8 mouse cellular contexts compared by ENCODE assay signal in genomic region chr7:30347828-30348227, GRCm38 (mm10). TPM values are rescaled to one million over a fixed set of nuclear protein-coding genes. Genes with fewer than 3 reads are reported as not detected.
DNase-seq lines count a peak whose midpoint lies in the region; ATAC-seq and TF ChIP-seq lines count a peak whose summit lies in the region.

No protein-coding gene starts in this region.

- no peaks in the 10 kb centered on the region for H3K36me3 ChIP-seq in ES-Bruce4 (ENCODE audit: control insufficient read depth, insufficient read depth, low read length, poor library complexity, severe bottlenecking)
- H3K36me3 ChIP-seq in embryonic facial prominence, embryonic 10.5 days (replicated peaks), result no peaks in the 10 kb centered on the region

- no peak overlapping the region for H3K27ac ChIP-seq in ES-Bruce4 (ENCODE audit: insufficient read depth, low read length)
- no peak overlapping the region for H3K27ac ChIP-seq in embryonic facial prominence, embryonic 10.5 days (replicated peaks)

- ATAC-seq in hematopoietic stem cell, adult 5-6 weeks (replicated peaks in 1 of 2; ENCODE audit: insufficient read depth in 1 of 2, low FRiP score in 2 of 2, low TSS enrichment in 1 of 2, low read depth in 1 of 2, poor library complexity in 2 of 2, severe bottlenecking in 2 of 2), result peak; percentile 60 to 72
- ATAC-seq in erythroid progenitor cell, adult 5-6 weeks (replicated peaks; ENCODE audit: low FRiP score, poor library complexity, severe bottlenecking), result no peak

- no peak for TF ChIP-seq EP300 in ES-Bruce4 (IDR thresholded peaks at IDR 0.05; ENCODE audit: insufficient read depth, low read depth, low read length)

- H3K4me1 ChIP-seq in ES-Bruce4 (ENCODE audit: control insufficient read depth, insufficient read depth, low read length), result no peaks in the 10 kb centered on the region
- peaks cover 11% of the 10 kb centered on the region for H3K4me1 ChIP-seq in embryonic facial prominence, embryonic 10.5 days

- DNase-seq in adrenal gland, postnatal 14 days, result peak; percentile 83
- peak; percentile 78 for DNase-seq in embryonic facial prominence, embryonic 10.5 days (ENCODE audit: low spot score)
- DNase-seq in layer of hippocampus, adult 9-11 months, result peak; percentile 83
- DNase-seq in lung, postnatal 14 days, result peak; percentile 59
- peak; percentile 81 to 86 for DNase-seq in right cerebral cortex, adult 2 months (ENCODE audit: low spot score in 2 of 2)

- no peaks in the 10 kb centered on the region for H3K9me3 ChIP-seq in ES-Bruce4 (replicated peaks; ENCODE audit: control insufficient read depth, insufficient read depth, low read length, poor library complexity, severe bottlenecking)
- no peaks in the 10 kb centered on the region for H3K9me3 ChIP-seq in embryonic facial prominence, embryonic 10.5 days

- peak; percentile 76 for TF ChIP-seq CTCF in ES-Bruce4 (IDR thresholded peaks at IDR 0.05; ENCODE audit: low read depth, low read length)

- H3K4me3 ChIP-seq in ES-Bruce4 (ENCODE audit: low read depth, low read length), result no peak overlapping the region
- H3K4me3 ChIP-seq in embryonic facial prominence, embryonic 10.5 days, result 0 out of 2 replicates have a peak overlapping the region, but pooled peaks have one; percentile 32

- TF ChIP-seq POLR2A in ES-Bruce4 (IDR thresholded peaks at IDR 0.05; ENCODE audit: insufficient read depth, low read length), result no peak

- no peaks in the 10 kb centered on the region for H3K27me3 ChIP-seq in ES-Bruce4 (ENCODE audit: control insufficient read depth, insufficient read depth, low read length, poor library complexity, severe bottlenecking)
- peaks cover 34% of the 10 kb centered on the region for H3K27me3 ChIP-seq in embryonic facial prominence, embryonic 10.5 days (replicated peaks; ENCODE audit: low read depth, poor library complexity, severe bottlenecking)

- no peak overlapping the region for H3K9ac ChIP-seq in ES-Bruce4 (ENCODE audit: low read depth, poor library complexity, severe bottlenecking)

- 2% methylated on average over 30 of the region's 30 CpGs for WGBS in embryonic facial prominence, embryonic 10.5 days

RNA-seq across cellular contexts. Expression of gene Lrfn3, which starts 14.7 kb away (rescaled TPM):
- polyA plus RNA-seq in ES-Bruce4 (2011; ENCODE audit: insufficient read depth, insufficient read length, low read depth, missing spikeins), result 4.2 and 6.3 TPM in 2 replicates
- 15.6 and 16.2 TPM in 2 replicates for total RNA-seq in adrenal gland, postnatal 14 days (2021)
- 5.0 and 5.4 TPM in 2 replicates for polyA plus RNA-seq in embryonic facial prominence, embryonic 10.5 days (2016; fragmentation: Nextera tagmentation; extraction: Ambion mirVana)
- total RNA-seq in hematopoietic stem cell, adult 5-6 weeks (2017), result not detected in 2 replicates
- total RNA-seq in erythroid progenitor cell, adult 5-6 weeks (2015; ENCODE audit: low replicate concordance), result not detected in 2 replicates
- not detected in 2 replicates for total RNA-seq in erythroid progenitor cell, adult 5-6 weeks (2017; ENCODE audit: low replicate concordance)

RNA-seq across cellular contexts. Expression of gene Sdhaf1, which starts 24.1 kb away (rescaled TPM):
- polyA plus RNA-seq in ES-Bruce4 (2011; ENCODE audit: insufficient read depth, insufficient read length, low read depth, missing spikeins), result 5.6 and 7.3 TPM in 2 replicates
- 15.0 and 19.6 TPM in 2 replicates for total RNA-seq in adrenal gland, postnatal 14 days (2021)
- 17.5 and 17.8 TPM in 2 replicates for polyA plus RNA-seq in embryonic facial prominence, embryonic 10.5 days (2016; fragmentation: Nextera tagmentation; extraction: Ambion mirVana)
- 8.3 and 11.9 TPM in 2 replicates for total RNA-seq in hematopoietic stem cell, adult 5-6 weeks (2017)
- total RNA-seq in erythroid progenitor cell, adult 5-6 weeks (2015; ENCODE audit: low replicate concordance), result 2.5 TPM in 1 of 2 replicates, not detected in the other
- total RNA-seq in erythroid progenitor cell, adult 5-6 weeks (2017; ENCODE audit: low replicate concordance), result 0.45 and 0.64 TPM in 2 replicates

RNA-seq across cellular contexts. Expression of gene E130208F15Rik, which starts 26.3 kb away (rescaled TPM):
- polyA plus RNA-seq in ES-Bruce4 (2011; ENCODE audit: insufficient read depth, insufficient read length, low read depth, missing spikeins), result 0.52 and 0.58 TPM in 2 replicates
- total RNA-seq in adrenal gland, postnatal 14 days (2021), result 2.2 and 3.6 TPM in 2 replicates
- 2.1 TPM in 2 replicates for polyA plus RNA-seq in embryonic facial prominence, embryonic 10.5 days (2016; fragmentation: Nextera tagmentation; extraction: Ambion mirVana)
- 0.44 and 3.9 TPM in 2 replicates for total RNA-seq in hematopoietic stem cell, adult 5-6 weeks (2017)
- not detected in 2 replicates for total RNA-seq in erythroid progenitor cell, adult 5-6 weeks (2015; ENCODE audit: low replicate concordance)
- total RNA-seq in erythroid progenitor cell, adult 5-6 weeks (2017; ENCODE audit: low replicate concordance), result 0.39 TPM in 1 of 2 replicates, not detected in the other

RNA-seq across cellular contexts. Expression of gene Syne4, which starts 33.2 kb away (rescaled TPM):
- polyA plus RNA-seq in ES-Bruce4 (2011; ENCODE audit: insufficient read depth, insufficient read length, low read depth, missing spikeins), result 41.6 and 43.7 TPM in 2 replicates
- 23.5 and 30.2 TPM in 2 replicates for total RNA-seq in adrenal gland, postnatal 14 days (2021)
- polyA plus RNA-seq in embryonic facial prominence, embryonic 10.5 days (2016; fragmentation: Nextera tagmentation; extraction: Ambion mirVana), result 51.1 and 65.6 TPM in 2 replicates
- total RNA-seq in hematopoietic stem cell, adult 5-6 weeks (2017), result 2.2 and 2.8 TPM in 2 replicates
- total RNA-seq in erythroid progenitor cell, adult 5-6 weeks (2015; ENCODE audit: low replicate concordance), result not detected in 2 replicates
- not detected in 2 replicates for total RNA-seq in erythroid progenitor cell, adult 5-6 weeks (2017; ENCODE audit: low replicate concordance)

RNA-seq across cellular contexts. Expression of gene Alkbh6, which starts 39.3 kb away (rescaled TPM):
- polyA plus RNA-seq in ES-Bruce4 (2011; ENCODE audit: insufficient read depth, insufficient read length, low read depth, missing spikeins), result 25.3 and 29.5 TPM in 2 replicates
- total RNA-seq in adrenal gland, postnatal 14 days (2021), result 51.4 and 56.3 TPM in 2 replicates
- polyA plus RNA-seq in embryonic facial prominence, embryonic 10.5 days (2016; fragmentation: Nextera tagmentation; extraction: Ambion mirVana), result 95.5 and 97.0 TPM in 2 replicates
- 30.5 and 41.4 TPM in 2 replicates for total RNA-seq in hematopoietic stem cell, adult 5-6 weeks (2017)
- total RNA-seq in erythroid progenitor cell, adult 5-6 weeks (2015; ENCODE audit: low replicate concordance), result 2.5 and 11.3 TPM in 2 replicates
- 4.2 TPM in 1 of 2 replicates, not detected in the other for total RNA-seq in erythroid progenitor cell, adult 5-6 weeks (2017; ENCODE audit: low replicate concordance)

Comparison
In these comparisons a context has a peak if more than half of its experiments do, and no peak if none do; other contexts are left out.
1. RNA of gene Lrfn3, which starts 14.7 kb away (total RNA-seq): 15.6 to 16.2 TPM in adrenal gland, postnatal 14 days; not detected in hematopoietic stem cell, adult 5-6 weeks and not detected in erythroid progenitor cell, adult 5-6 weeks; every median in the first group is over 10 times any median in the second.
2. Peak in every context shown above with its lines, with median percentiles within 50 percentile points of each other: DNase-seq.